Mouse (Mus musculus): ENCODE measurements around the gene Slc6a12.

DNA sequence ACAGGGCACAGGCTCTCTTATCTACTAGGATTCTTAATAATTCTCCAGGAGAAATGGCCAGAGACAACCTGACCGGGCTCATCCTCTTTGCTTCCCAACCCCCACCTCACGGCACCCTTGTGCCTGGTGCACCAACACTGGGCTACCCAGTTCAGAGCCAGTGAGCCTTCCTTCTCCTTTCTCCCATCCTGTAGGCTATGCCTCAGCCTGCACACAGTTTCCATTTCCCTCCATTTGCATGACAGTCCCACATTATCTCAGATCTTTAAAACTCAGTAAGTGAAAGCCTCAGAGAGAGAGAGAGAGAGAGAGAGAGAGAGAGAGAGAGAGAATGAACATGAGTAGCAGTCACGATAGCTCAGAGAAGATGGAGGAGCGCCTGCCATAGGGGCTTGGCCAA is 35.4 kb downstream of the Slc6a12 start:
- TF ChIP-seq CTCF (IDR thresholded peaks at IDR 0.05; ENCODE audit: borderline replicate concordance, control insufficient read depth, extremely low read depth, insufficient read depth, low read length, poor library complexity) (no peak), POLR2A (IDR thresholded peaks at IDR 0.05; ENCODE audit: control insufficient read depth, extremely low read depth, insufficient read depth, low read length, poor library complexity) (no peak)

Measured in thymus, adult 2 months (tissue).